Mouse (Mus musculus) myocyte (in vitro differentiated cells): ENCODE results near the gene Zfp414. TPM values are rescaled to one million over a fixed set of nuclear protein-coding genes. Genes with fewer than 3 reads are reported as not detected.

Experiments
- H3K27me3 ChIP-seq: one replicate; pipeline ENCODE4 v1.6.1; 2011; ENCODE audit not compliant: control insufficient read depth, insufficient read depth, insufficient read length
- H3K36me3 ChIP-seq: one replicate; pipeline ENCODE4 v1.6.1; 2011; ENCODE audit not compliant: control insufficient read depth, insufficient read depth
- H3K4me2 ChIP-seq: one replicate; pipeline ENCODE4 v1.6.1; 2011; ENCODE audit warnings: low read depth, control low read depth
- H3K4me3 ChIP-seq: one replicate; pipeline ENCODE4 v1.5.1; 2011; ENCODE audit warnings: mild to moderate bottlenecking, control low read depth, moderate library complexity
- H3K79me2 ChIP-seq: one replicate; pipeline ENCODE4 v1.6.1; 2011; ENCODE audit not compliant: control insufficient read depth, insufficient read depth
- H3ac ChIP-seq: one replicate; pipeline ENCODE4 v1.6.1; 2011; ENCODE audit not compliant: control insufficient read depth, insufficient read length
- CEBPB ChIP-seq: IDR thresholded peaks from 2 replicates; pipeline ENCODE4 v1.6.1; 2011; ENCODE audit warnings: mild to moderate bottlenecking, moderate library complexity; ENCODE audit not compliant: poor library complexity, insufficient read depth, severe bottlenecking
- E2F4 ChIP-seq: IDR thresholded peaks from one replicate; pipeline ENCODE4 v1.6.1; 2011; ENCODE audit warnings: mild to moderate bottlenecking, control low read depth, moderate library complexity; ENCODE audit not compliant: insufficient read depth
- MAX ChIP-seq: IDR thresholded peaks from one replicate; pipeline ENCODE4 v1.6.1; 2011; ENCODE audit warnings: low read depth, mild to moderate bottlenecking, control low read depth
- MYOD1 ChIP-seq, 3 experiments: IDR thresholded peaks; one replicate each; pipeline ENCODE4 v1.6.1; 2011; ENCODE audit warnings: control low read depth in 2 of 3, low read depth in 2 of 3, mild to moderate bottlenecking in 2 of 3, moderate library complexity in 1 of 3; ENCODE audit not compliant: insufficient read length in 2 of 3, control insufficient read depth in 1 of 3
- MYOG ChIP-seq, 3 experiments: IDR thresholded peaks; one replicate each; pipeline ENCODE4 v1.6.1; 2011; ENCODE audit warnings: control low read depth in 2 of 3, low read depth in 2 of 3, mild to moderate bottlenecking in 2 of 3; ENCODE audit not compliant: insufficient read length in 2 of 3, control insufficient read depth in 1 of 3, insufficient read depth in 1 of 3
- POLR2A ChIP-seq: IDR thresholded peaks from one replicate; pipeline ENCODE4 v1.6.1; 2011; ENCODE audit warnings: low read depth, mild to moderate bottlenecking, control low read depth, moderate library complexity; ENCODE audit not compliant: insufficient read length
- POLR2AphosphoS2 ChIP-seq: IDR thresholded peaks from one replicate; pipeline ENCODE4 v1.6.1; 2011; ENCODE audit warnings: low read depth, control low read depth; ENCODE audit not compliant: insufficient read length
- REST ChIP-seq: IDR thresholded peaks from one replicate; pipeline ENCODE4 v1.6.1; 2011; ENCODE audit warnings: mild to moderate bottlenecking, control low read depth, moderate library complexity; ENCODE audit not compliant: insufficient read depth, insufficient read length
- SRF ChIP-seq: IDR thresholded peaks from one replicate; pipeline ENCODE4 v1.6.1; 2011; ENCODE audit warnings: low read depth; ENCODE audit not compliant: control insufficient read depth, insufficient read length
- TCF12 ChIP-seq: IDR thresholded peaks from one replicate; pipeline ENCODE4 v1.6.1; 2011; ENCODE audit warnings: mild to moderate bottlenecking, control low read depth; ENCODE audit not compliant: poor library complexity, insufficient read depth, severe bottlenecking
- TCF3 ChIP-seq: IDR thresholded peaks from one replicate; pipeline ENCODE4 v1.6.1; 2011; ENCODE audit warnings: low read depth, control low read depth; ENCODE audit not compliant: insufficient read length
- USF1 ChIP-seq: IDR thresholded peaks from one replicate; pipeline ENCODE4 v1.6.1; 2011; ENCODE audit warnings: low read depth, mild to moderate bottlenecking, control low read depth, moderate library complexity
- polyA plus RNA-seq: library from polyadenylated mRNA; unstranded; fragments of >200 nt; fragmentation: generic; extraction: Trizol; gene quantifications from one replicate; pipeline ENCODE4 v1.2.1, GENCODE M21; 2012; ENCODE audit warnings: missing spikeins

Zfp414 gene
- polyA plus RNA-seq, 1 experiment = 21.9 TPM

DNA sequence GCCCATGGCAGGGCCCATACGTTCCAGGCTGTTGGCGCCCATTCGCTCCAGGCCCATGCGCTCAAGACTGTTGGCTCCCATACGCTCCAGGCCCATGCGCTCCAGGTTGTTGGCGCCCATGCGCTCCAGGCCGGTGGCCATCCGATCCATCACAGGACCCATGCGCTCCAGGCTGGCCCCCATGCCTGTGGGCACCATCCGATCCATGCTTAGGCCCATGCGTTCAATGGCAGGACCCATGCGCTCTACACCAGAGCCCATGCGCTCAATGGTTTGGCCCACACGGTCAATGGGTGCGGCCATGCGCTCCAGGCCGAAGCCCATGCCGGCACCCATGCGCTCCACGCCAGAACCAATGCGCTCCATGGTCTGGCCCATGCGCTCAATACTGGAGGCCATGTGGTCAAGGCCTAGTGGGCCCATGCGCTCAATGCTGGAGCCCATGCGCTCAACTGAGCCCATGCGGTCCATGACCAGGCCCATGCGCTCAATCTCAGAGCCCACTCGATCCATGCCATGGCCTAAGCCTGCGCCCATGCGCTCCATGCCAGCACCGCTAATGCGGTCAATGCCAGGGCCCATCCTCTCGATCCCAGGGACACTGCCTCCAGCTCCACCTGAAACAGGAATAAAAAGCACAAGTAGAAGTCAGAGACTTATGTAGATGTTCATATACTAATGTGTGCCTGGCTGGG lies 21.0 kb downstream of the Zfp414 start:
- no peak overlapping the region for H3ac ChIP-seq
- no peak overlapping the region for H3K4me2 ChIP-seq
- H3K79me2 ChIP-seq = peaks cover 5% of the 10 kb centered on the region
- H3K4me3 ChIP-seq = no peak overlapping the region
- H3K36me3 ChIP-seq = peaks cover 77% of the 10 kb centered on the region
- no peak for TF ChIP-seq POLR2A
- no peak for TF ChIP-seq SRF
- no peaks in the 10 kb centered on the region for H3K27me3 ChIP-seq

DNA sequence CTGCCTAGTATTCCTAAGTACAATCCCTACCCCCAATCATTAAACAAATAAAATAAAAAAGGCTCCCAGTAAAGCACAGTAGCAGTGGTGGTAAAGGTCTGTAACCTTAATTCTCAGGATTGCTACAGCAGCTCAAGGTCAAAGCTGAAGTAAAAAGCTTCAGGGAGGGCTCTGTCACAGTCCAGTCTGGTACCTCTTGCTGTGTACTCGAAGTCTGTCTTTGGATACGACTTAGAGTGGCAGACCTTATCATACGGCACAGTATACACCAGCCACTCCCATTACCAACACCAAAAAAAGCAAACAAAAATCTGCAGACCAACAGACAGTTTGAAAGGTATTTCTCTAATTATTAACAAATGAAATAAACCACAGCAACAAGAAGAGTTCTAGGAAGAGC lies 37.9 kb downstream of the Zfp414 start:
- TF ChIP-seq TCF3 = no peak
- TF ChIP-seq E2F4 = no peak
- no peak for TF ChIP-seq CEBPB
- no peak for TF ChIP-seq MYOG (IDR thresholded peaks at IDR 0.05; ENCODE audit: control insufficient read depth in 1 of 3, insufficient read depth in 1 of 3, insufficient read length in 2 of 3, low read depth in 2 of 3)
- no peak for TF ChIP-seq MAX
- TF ChIP-seq MYOD1 (IDR thresholded peaks at IDR 0.05; ENCODE audit: control insufficient read depth in 1 of 3, insufficient read length in 2 of 3, low read depth in 2 of 3) = no peak
- no peak for TF ChIP-seq TCF12
- TF ChIP-seq POLR2A = no peak
- TF ChIP-seq REST = no peak
- TF ChIP-seq POLR2AphosphoS2 = no peak
- TF ChIP-seq SRF = no peak
- TF ChIP-seq USF1 = no peak
- Histone ChIP-seq H3K36me3 (peaks cover 47% of the 10 kb centered on the region), H3K79me2 (peaks cover 63% of the 10 kb centered on the region), H3K27me3 (no peaks in the 10 kb centered on the region), H3K4me3 (no peak overlapping the region), H3ac (no peak overlapping the region), H3K4me2 (no peak overlapping the region)

DNA sequence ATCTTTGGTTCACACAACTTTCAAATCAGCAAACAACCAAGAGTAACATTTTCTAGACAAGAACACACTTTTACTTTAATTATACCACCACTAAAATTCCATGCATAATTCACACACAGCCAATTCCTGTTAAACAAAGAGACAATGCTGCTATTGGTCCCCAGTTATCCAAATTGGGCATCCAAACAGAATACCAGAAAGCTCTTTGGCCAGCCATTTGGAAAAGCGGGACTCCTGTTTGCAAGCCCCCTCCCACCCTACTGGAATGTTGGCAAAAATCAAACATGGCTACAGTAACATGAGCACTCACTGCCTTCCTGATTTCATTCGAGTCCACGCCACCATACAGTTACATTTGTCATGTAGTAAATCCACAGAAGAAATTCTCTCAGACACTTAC lies 40.8 kb downstream of the Zfp414 start:
- Histone ChIP-seq H3K79me2 (peaks cover 86% of the 10 kb centered on the region), H3K27me3 (no peaks in the 10 kb centered on the region), H3K4me3 (no peak overlapping the region), H3ac (no peak overlapping the region), H3K4me2 (no peak overlapping the region), H3K36me3 (peaks cover 27% of the 10 kb centered on the region)
- no peak for TF ChIP-seq E2F4
- no peak for TF ChIP-seq CEBPB
- no peak for TF ChIP-seq TCF3
- TF ChIP-seq REST = no peak
- no peak for TF ChIP-seq TCF12
- TF ChIP-seq POLR2AphosphoS2 = no peak
- no peak for TF ChIP-seq MYOD1 (IDR thresholded peaks at IDR 0.05; ENCODE audit: control insufficient read depth in 1 of 3, insufficient read length in 2 of 3, low read depth in 2 of 3)
- TF ChIP-seq MAX = no peak
- no peak for TF ChIP-seq SRF
- TF ChIP-seq USF1 = no peak
- TF ChIP-seq POLR2A = no peak
- no peak for TF ChIP-seq MYOG (IDR thresholded peaks at IDR 0.05; ENCODE audit: control insufficient read depth in 1 of 3, insufficient read depth in 1 of 3, insufficient read length in 2 of 3, low read depth in 2 of 3)

DNA sequence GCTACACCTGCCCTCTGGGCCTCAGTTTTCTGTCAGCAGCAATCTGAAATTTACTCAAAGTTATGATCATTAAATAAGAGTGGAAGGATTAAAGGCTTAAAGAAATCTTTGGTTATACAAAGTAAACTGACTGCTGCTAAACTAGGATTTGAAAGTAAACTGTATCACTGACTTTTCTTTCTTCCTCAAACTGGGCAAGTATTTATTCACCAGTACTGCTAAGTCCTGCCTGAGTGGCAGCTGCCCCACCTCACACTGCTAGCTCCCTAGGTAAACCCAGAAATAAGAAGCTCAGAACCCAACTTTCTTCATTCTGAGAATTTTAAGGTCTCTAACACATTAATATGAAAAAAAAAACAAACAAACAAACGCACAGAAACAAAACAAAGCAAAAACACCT lies 44.9 kb downstream of the Zfp414 start:
- peaks cover 100% of the 10 kb centered on the region for H3K79me2 ChIP-seq
- TF ChIP-seq MYOG (IDR thresholded peaks at IDR 0.05; ENCODE audit: control insufficient read depth in 1 of 3, insufficient read depth in 1 of 3, insufficient read length in 2 of 3, low read depth in 2 of 3) = no peak
- no peak overlapping the region for H3K4me3 ChIP-seq
- no peak overlapping the region for H3K4me2 ChIP-seq
- no peak overlapping the region for H3ac ChIP-seq
- H3K36me3 ChIP-seq = peaks cover 18% of the 10 kb centered on the region
- no peaks in the 10 kb centered on the region for H3K27me3 ChIP-seq

DNA sequence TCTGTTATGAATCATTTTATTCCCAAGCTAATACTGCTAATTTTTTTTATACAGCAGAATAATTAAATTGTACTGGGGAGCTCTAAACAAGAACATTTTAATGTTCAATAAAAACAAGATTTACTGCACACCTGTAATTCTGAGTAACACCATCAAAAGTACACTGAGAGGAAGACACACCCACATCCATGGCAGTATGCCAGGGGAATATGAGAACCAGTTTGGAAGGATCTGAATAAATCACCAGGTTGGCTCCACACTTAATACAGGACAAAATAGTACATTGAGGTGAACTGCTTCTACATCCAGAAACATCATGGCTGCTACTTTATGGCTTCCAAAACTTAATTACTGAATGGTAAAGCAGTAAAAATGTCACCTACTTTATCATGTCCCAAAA lies 46.6 kb downstream of the Zfp414 start:
- no peak overlapping the region for H3ac ChIP-seq

More for the DNA sequence above, 46.6 kb downstream of the Zfp414 start:
- H3K4me2 ChIP-seq = no peak overlapping the region
- TF ChIP-seq USF1 (no peak), SRF (no peak), MYOD1 (IDR thresholded peaks at IDR 0.05; ENCODE audit: control insufficient read depth in 1 of 3, insufficient read length in 2 of 3, low read depth in 2 of 3) (no peak), TCF3 (no peak), TCF12 (no peak), POLR2AphosphoS2 (no peak), REST (no peak), POLR2A (no peak), MYOG (IDR thresholded peaks at IDR 0.05; ENCODE audit: control insufficient read depth in 1 of 3, insufficient read depth in 1 of 3, insufficient read length in 2 of 3, low read depth in 2 of 3) (no peak), MAX (no peak), E2F4 (no peak), CEBPB (no peak)
- H3K36me3 ChIP-seq = peaks cover 18% of the 10 kb centered on the region
- peaks cover 100% of the 10 kb centered on the region for H3K79me2 ChIP-seq
- no peaks in the 10 kb centered on the region for H3K27me3 ChIP-seq
- H3K4me3 ChIP-seq = no peak overlapping the region
